Mouse (Mus musculus) liver, embryonic 14.5 days (tissue): Measurements from ENCODE around the gene Gm19402.
"Not testable (repeated sequence)": the region's sequence is repeated elsewhere in the genome, so short reads cannot be mapped to it uniquely, and the experiment has no call there.

Experiments
- CTCF ChIP-seq: IDR thresholded peaks from 2 replicates; pipeline ENCODE4 v1.5.1; 2016; ENCODE audit warnings: antibody characterized with exemption, low read depth, control low read depth
- EP300 ChIP-seq: IDR thresholded peaks from 2 replicates; pipeline ENCODE4 v1.6.1; 2016; ENCODE audit warnings: antibody characterized with exemption, low read depth

DNA sequence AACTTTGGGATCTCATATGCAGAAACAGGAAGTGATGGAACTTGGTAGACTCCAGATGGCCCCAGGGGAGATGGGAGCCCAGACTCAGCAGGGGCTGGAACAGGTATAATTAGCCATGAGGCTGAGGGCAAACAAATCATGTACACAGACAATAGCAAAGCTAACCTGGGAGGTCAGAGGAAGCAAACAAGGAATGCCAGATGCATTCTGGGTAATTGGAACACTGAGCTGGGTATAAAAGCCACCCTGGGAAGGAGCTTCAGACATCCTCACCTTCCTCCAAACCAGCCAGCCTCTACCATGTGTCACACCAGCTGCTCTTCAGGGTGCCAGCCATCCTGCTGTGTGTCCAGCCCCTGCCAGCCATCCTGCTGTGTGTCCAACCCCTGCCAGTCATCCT, 20.6 kb upstream of the Gm19402 start, which contains the start of gene Gm10024:
- TF ChIP-seq CTCF, EP300: not testable (repeated sequence)
